Mouse (Mus musculus) liver, embryonic 14.5 days (tissue): Measurements from ENCODE around the gene Wdcp.

Experiments
- CTCF ChIP-seq: IDR thresholded peaks from 2 replicates; pipeline ENCODE4 v1.5.1; 2016; ENCODE audit warnings: antibody characterized with exemption, low read depth, control low read depth
- EP300 ChIP-seq: IDR thresholded peaks from 2 replicates; pipeline ENCODE4 v1.6.1; 2016; ENCODE audit warnings: antibody characterized with exemption, low read depth

- TF ChIP-seq CTCF, result no peak
- TF ChIP-seq EP300, result no peak
Measured at GRCm38 (mm10) chr12:4842456-4842855, 647 bp upstream of the Wdcp start.
